Mouse (Mus musculus): ENCODE measurements around the gene Egfr.
A peak's percentile ranks its signal among the peaks of the same experiment; 100 is the strongest.

Egfr gene

GRCm38 (mm10) chr11:16900653-16901416 lies 148.8 kb downstream of the Egfr start:
- DNase-seq = no peak

- DNase-seq = no peak
Observed at GRCm38 (mm10) chr11:16904302-16905011, 152.5 kb downstream of the Egfr start.

GRCm38 (mm10) chr11:16905012-16905332 lies 153.0 kb downstream of the Egfr start:
- no peak for DNase-seq

GRCm38 (mm10) chr11:16906530-16906929 lies 154.5 kb downstream of the Egfr start:
- no peak for DNase-seq

- DNase-seq = no peak
Observed at GRCm38 (mm10) chr11:16907517-16908129, 155.6 kb downstream of the Egfr start.

- no peak for DNase-seq
Observed at GRCm38 (mm10) chr11:16914756-16915155, 162.8 kb downstream of the Egfr start.

GRCm38 (mm10) chr11:16915850-16916249 lies 163.8 kb downstream of the Egfr start:
- no peak for DNase-seq

- no peak for DNase-seq
Observed at GRCm38 (mm10) chr11:16917512-16917911, 165.5 kb downstream of the Egfr start.

GRCm38 (mm10) chr11:16932159-16932558 lies 180.2 kb downstream of the Egfr start:
- DNase-seq = no peak

- no peak for DNase-seq
Observed at GRCm38 (mm10) chr11:16935577-16936236, 183.7 kb downstream of the Egfr start.

GRCm38 (mm10) chr11:16941103-16941793 lies 189.2 kb downstream of the Egfr start:
- no peak for DNase-seq

- DNase-seq = no peak
Observed at GRCm38 (mm10) chr11:16941973-16942452, 190.0 kb downstream of the Egfr start.

- no peak for DNase-seq
Observed at GRCm38 (mm10) chr11:16943016-16943415, 191.0 kb downstream of the Egfr start.

GRCm38 (mm10) chr11:16948756-16949155 lies 196.8 kb downstream of the Egfr start:
- DNase-seq = peak in 1 of 2 experiments; percentile 15

- no peak for DNase-seq
Observed at GRCm38 (mm10) chr11:16950226-16950975, 198.4 kb downstream of the Egfr start.

GRCm38 (mm10) chr11:16950976-16951760 lies 199.2 kb downstream of the Egfr start, which contains the start of gene Fbxo48:
TSS of gene Fbxo48 (plus strand) at chr11:16951375.
- DNase-seq = peak; percentile 94 to 95

- DNase-seq = no peak
Observed at GRCm38 (mm10) chr11:16951761-16952010, 199.7 kb downstream of the Egfr start.

GRCm38 (mm10) chr11:16956115-16956862 lies 204.3 kb downstream of the Egfr start:
- no peak for DNase-seq

- no peak for DNase-seq
Observed at GRCm38 (mm10) chr11:16957030-16957429, 205.0 kb downstream of the Egfr start.

GRCm38 (mm10) chr11:16958520-16958919 lies 206.5 kb downstream of the Egfr start:
- DNase-seq = no peak
